Mouse (Mus musculus): ENCODE data around the gene Aplp2.

GRCm38 (mm10) chr9:31129956-31130355 lies 81.7 kb downstream of the Aplp2 start:
- TF ChIP-seq POLR2A (IDR thresholded peaks at IDR 0.05; ENCODE audit: low read depth, low read length), result no peak
- TF ChIP-seq CTCF (conservative IDR thresholded peaks at IDR 0.05; ENCODE audit: insufficient read depth, insufficient read length, low read depth, low read length), result no peak
